Mouse (Mus musculus): ENCODE measurements at regions not wholly inside any gene's neighbourhood (a gene's known extent, or its start where the extent isn't known, plus 50 kb on each side); places are given as distances from the start of the nearest gene placed in this dataset.

GRCm38 (mm10) chr11:18656358-18656757 is 362.4 kb downstream of the Meis1 start:
- ATAC-seq (ENCODE audit: insufficient read depth) = no peak

GRCm38 (mm10) chr11:18631975-18632773 is 386.6 kb downstream of the Meis1 start:
- H3K4me1 ChIP-seq (replicated peaks; ENCODE audit: control insufficient read depth in 2 of 2, insufficient read depth in 2 of 2, low read length in 1 of 2) = no peaks in the 10 kb centered on the region
- no peak overlapping the region for H3K4me3 ChIP-seq (ENCODE audit: insufficient read depth in 1 of 2, low read depth in 2 of 2, low read length in 2 of 2)
- ATAC-seq (ENCODE audit: insufficient read depth) = no peak
- H3K27ac ChIP-seq = no peak overlapping the region
- H3K9me3 ChIP-seq (ENCODE audit: control insufficient read depth, low read length) = no peaks in the 10 kb centered on the region
- H3K9ac ChIP-seq (replicated peaks) = no peak overlapping the region
- no peak overlapping the region for H3K4me2 ChIP-seq (ENCODE audit: low read depth)
- no peak for DNase-seq (ENCODE audit: low read depth in 3 of 3, low spot score in 3 of 3)
- H3K27me3 ChIP-seq (ENCODE audit: control insufficient read depth, insufficient read depth, low read length) = no peaks in the 10 kb centered on the region
- WGBS (ENCODE audit: insufficient replicate concordance) = 54% methylated on average over 5 of the region's 5 CpGs
- TF ChIP-seq CTCF (IDR thresholded peaks at IDR 0.05; ENCODE audit: low read depth) = no peak
- TF ChIP-seq EP300 (IDR thresholded peaks at IDR 0.05; ENCODE audit: low read depth) = no peak
- no peaks in the 10 kb centered on the region for H3K36me3 ChIP-seq (replicated peaks; ENCODE audit: control insufficient read depth, insufficient read depth, low read depth)

More at GRCm38 (mm10) chr11:18656358-18656757, 362.4 kb downstream of the Meis1 start:
- H3K27ac ChIP-seq = no peak overlapping the region
- H3K36me3 ChIP-seq (replicated peaks; ENCODE audit: control insufficient read depth, insufficient read depth, low read depth) = no peaks in the 10 kb centered on the region
- WGBS (ENCODE audit: insufficient replicate concordance) = 55% methylated on average over 1 of the region's 1 CpGs
- DNase-seq (ENCODE audit: low read depth in 3 of 3, low spot score in 3 of 3) = no peak
- H3K9me3 ChIP-seq (ENCODE audit: control insufficient read depth, low read length) = no peaks in the 10 kb centered on the region
- no peaks in the 10 kb centered on the region for H3K4me1 ChIP-seq (replicated peaks; ENCODE audit: control insufficient read depth in 2 of 2, insufficient read depth in 2 of 2, low read length in 1 of 2)
- no peak overlapping the region for H3K4me2 ChIP-seq (ENCODE audit: low read depth)
- no peak overlapping the region for H3K4me3 ChIP-seq (ENCODE audit: insufficient read depth in 1 of 2, low read depth in 2 of 2, low read length in 2 of 2)
- TF ChIP-seq CTCF (IDR thresholded peaks at IDR 0.05; ENCODE audit: low read depth) (no peak), EP300 (IDR thresholded peaks at IDR 0.05; ENCODE audit: low read depth) (no peak)
- H3K9ac ChIP-seq (replicated peaks) = no peak overlapping the region
- H3K27me3 ChIP-seq (ENCODE audit: control insufficient read depth, insufficient read depth, low read length) = no peaks in the 10 kb centered on the region

GRCm38 (mm10) chr11:18631570-18631969 is 387.2 kb downstream of the Meis1 start:
- Histone ChIP-seq H3K27ac (no peak overlapping the region), H3K27me3 (ENCODE audit: control insufficient read depth, insufficient read depth, low read length) (no peaks in the 10 kb centered on the region), H3K9ac (replicated peaks) (no peak overlapping the region), H3K4me2 (ENCODE audit: low read depth) (no peak overlapping the region), H3K9me3 (ENCODE audit: control insufficient read depth, low read length) (no peaks in the 10 kb centered on the region), H3K4me3 (ENCODE audit: insufficient read depth in 1 of 2, low read depth in 2 of 2, low read length in 2 of 2) (no peak overlapping the region), H3K4me1 (replicated peaks; ENCODE audit: control insufficient read depth in 2 of 2, insufficient read depth in 2 of 2, low read length in 1 of 2) (no peaks in the 10 kb centered on the region), H3K36me3 (replicated peaks; ENCODE audit: control insufficient read depth, insufficient read depth, low read depth) (no peaks in the 10 kb centered on the region)
- no peak for ATAC-seq (ENCODE audit: insufficient read depth)
- 61% methylated on average over 7 of the region's 7 CpGs for WGBS (ENCODE audit: insufficient replicate concordance)
- no peak for DNase-seq (ENCODE audit: low read depth in 3 of 3, low spot score in 3 of 3)
- TF ChIP-seq EP300 (IDR thresholded peaks at IDR 0.05; ENCODE audit: low read depth) = no peak
- TF ChIP-seq CTCF (IDR thresholded peaks at IDR 0.05; ENCODE audit: low read depth) = no peak

- no peak overlapping the region for H3K9ac ChIP-seq (replicated peaks)
- no peaks in the 10 kb centered on the region for H3K4me1 ChIP-seq (replicated peaks; ENCODE audit: control insufficient read depth in 2 of 2, insufficient read depth in 2 of 2, low read length in 1 of 2)
- TF ChIP-seq CTCF (IDR thresholded peaks at IDR 0.05; ENCODE audit: low read depth) = no peak
- ATAC-seq (ENCODE audit: insufficient read depth) = no peak
- no peak overlapping the region for H3K4me3 ChIP-seq (ENCODE audit: insufficient read depth in 1 of 2, low read depth in 2 of 2, low read length in 2 of 2)
- no peak for DNase-seq (ENCODE audit: low read depth in 3 of 3, low spot score in 3 of 3)
- no peak overlapping the region for H3K27ac ChIP-seq
- no peaks in the 10 kb centered on the region for H3K36me3 ChIP-seq (replicated peaks; ENCODE audit: control insufficient read depth, insufficient read depth, low read depth)
- no peak overlapping the region for H3K4me2 ChIP-seq (ENCODE audit: low read depth)
- 64% methylated on average over 3 of the region's 3 CpGs for WGBS (ENCODE audit: insufficient replicate concordance)
- no peaks in the 10 kb centered on the region for H3K27me3 ChIP-seq (ENCODE audit: control insufficient read depth, insufficient read depth, low read length)
- no peaks in the 10 kb centered on the region for H3K9me3 ChIP-seq (ENCODE audit: control insufficient read depth, low read length)
Measured at GRCm38 (mm10) chr11:18621777-18622176, 397.0 kb downstream of the Meis1 start.

- no peak for DNase-seq (ENCODE audit: low read depth in 3 of 3, low spot score in 3 of 3)
- H3K9ac ChIP-seq (replicated peaks) = no peak overlapping the region
- H3K27me3 ChIP-seq (ENCODE audit: control insufficient read depth, insufficient read depth, low read length) = no peaks in the 10 kb centered on the region
- TF ChIP-seq EP300 (IDR thresholded peaks at IDR 0.05; ENCODE audit: low read depth) = no peak
- TF ChIP-seq CTCF (IDR thresholded peaks at IDR 0.05; ENCODE audit: low read depth) = no peak
- 62% methylated on average over 6 of the region's 6 CpGs for WGBS (ENCODE audit: insufficient replicate concordance)
- H3K4me2 ChIP-seq (ENCODE audit: low read depth) = no peak overlapping the region
- ATAC-seq (ENCODE audit: insufficient read depth) = no peak
- no peaks in the 10 kb centered on the region for H3K9me3 ChIP-seq (ENCODE audit: control insufficient read depth, low read length)
- no peak overlapping the region for H3K4me3 ChIP-seq (ENCODE audit: insufficient read depth in 1 of 2, low read depth in 2 of 2, low read length in 2 of 2)
- H3K36me3 ChIP-seq (replicated peaks; ENCODE audit: control insufficient read depth, insufficient read depth, low read depth) = no peaks in the 10 kb centered on the region
- H3K4me1 ChIP-seq (replicated peaks; ENCODE audit: control insufficient read depth in 2 of 2, insufficient read depth in 2 of 2, low read length in 1 of 2) = no peaks in the 10 kb centered on the region
- H3K27ac ChIP-seq = no peak overlapping the region
Measured at GRCm38 (mm10) chr11:18604836-18605235, 413.9 kb downstream of the Meis1 start.

Data from liver, embryonic 14.5 days (tissue).